Mouse (Mus musculus) layer of hippocampus, postnatal 36 days (tissue): ENCODE results near the gene Olfr987. TPM values are rescaled to one million over a fixed set of nuclear protein-coding genes. Genes with fewer than 3 reads are reported as not detected.
A peak's percentile ranks its signal among the peaks of the same experiment; 100 is the strongest.
"Not testable (repeated sequence)": the region's sequence is repeated elsewhere in the genome, so short reads cannot be mapped to it uniquely, and the experiment has no call there.

Source experiments
- DNase-seq, 2 experiments: peaks; one replicate each; pipeline ENCODE4 v3.0.0; 2022
- total RNA-seq, 2 experiments: library from RNA; stranded (reverse); gene quantifications; 2 replicates each; pipeline ENCODE4 v1.2.3; 2021

The Olfr987 gene
- total RNA-seq: not detected

GRCm38 (mm10) chr2:85339215-85339614 lies at the start of gene Olfr987:
Olfr987 (minus strand) TSS chr2:85339315.
- DNase-seq: not testable (repeated sequence)

- DNase-seq: not testable (repeated sequence)
Measured at GRCm38 (mm10) chr2:85363127-85363526, 24.0 kb upstream of the Olfr987 start, which contains the start of gene Olfr988. Olfr988 (minus strand) TSS chr2:85363227.

DNA sequence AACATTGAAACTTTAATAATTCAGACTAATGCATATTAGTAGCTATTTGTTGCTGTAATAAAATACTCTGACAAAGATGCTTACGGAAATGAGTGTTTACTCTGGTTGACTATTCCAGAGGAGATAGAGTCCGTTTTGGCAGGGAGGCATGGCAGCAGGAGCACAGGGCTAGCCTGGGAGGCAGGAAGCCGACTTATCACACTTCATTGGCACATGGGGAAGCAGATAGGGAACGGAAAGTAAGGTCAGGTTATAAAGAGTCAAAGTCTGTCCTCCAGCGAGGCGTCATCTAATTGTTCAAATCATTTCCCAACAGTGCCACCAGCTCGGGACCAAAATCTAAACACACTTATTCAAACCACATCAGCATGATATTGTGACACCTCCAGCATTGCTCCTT lies 857 bp upstream of the Olfr987 start:
- DNase-seq: no peak

- DNase-seq: no peak
Measured at GRCm38 (mm10) chr2:85319106-85319505, 20.0 kb downstream of the Olfr987 start.

DNA sequence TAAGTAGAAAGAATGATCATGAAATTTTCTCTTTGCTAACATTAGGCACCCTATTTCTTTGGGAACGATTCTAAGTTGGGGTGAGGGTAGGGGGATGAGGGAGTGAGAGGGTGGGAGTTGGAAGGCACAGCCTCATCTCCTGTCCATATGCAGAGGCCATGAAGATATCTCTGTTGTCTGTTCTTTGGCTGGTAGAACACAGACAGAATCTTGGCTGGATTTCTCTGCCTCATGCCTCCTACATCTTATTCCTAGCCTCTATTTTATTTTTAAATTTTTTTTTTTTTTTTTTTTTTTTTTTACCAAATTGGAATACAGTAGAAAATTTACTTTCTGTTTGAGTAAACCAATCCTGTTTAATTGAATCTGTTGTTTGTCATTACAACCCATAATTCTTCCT lies 53.7 kb downstream of the Olfr987 start:
- no peak for DNase-seq

DNA sequence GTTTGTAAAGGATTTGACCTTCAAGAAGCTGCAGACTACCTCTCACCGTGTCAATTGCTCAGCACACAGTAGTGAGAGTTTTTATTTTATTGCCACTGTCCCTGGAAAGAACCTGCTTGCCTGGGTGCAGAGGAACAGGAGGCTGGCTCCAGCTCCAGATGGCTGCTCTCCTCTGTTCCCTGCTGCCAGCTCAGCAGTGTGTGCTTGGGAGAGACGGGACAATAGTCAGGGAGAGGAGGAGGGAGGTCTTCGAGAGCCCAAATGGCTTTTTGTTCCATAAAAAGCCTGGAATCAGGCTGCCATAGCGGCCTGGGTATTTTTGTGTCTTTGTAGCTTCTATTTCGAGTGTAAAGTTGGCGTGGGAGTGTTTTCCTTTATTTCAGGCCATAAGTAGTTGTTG lies 54.5 kb downstream of the Olfr987 start:
- DNase-seq: peak; percentile 76 to 82

DNA sequence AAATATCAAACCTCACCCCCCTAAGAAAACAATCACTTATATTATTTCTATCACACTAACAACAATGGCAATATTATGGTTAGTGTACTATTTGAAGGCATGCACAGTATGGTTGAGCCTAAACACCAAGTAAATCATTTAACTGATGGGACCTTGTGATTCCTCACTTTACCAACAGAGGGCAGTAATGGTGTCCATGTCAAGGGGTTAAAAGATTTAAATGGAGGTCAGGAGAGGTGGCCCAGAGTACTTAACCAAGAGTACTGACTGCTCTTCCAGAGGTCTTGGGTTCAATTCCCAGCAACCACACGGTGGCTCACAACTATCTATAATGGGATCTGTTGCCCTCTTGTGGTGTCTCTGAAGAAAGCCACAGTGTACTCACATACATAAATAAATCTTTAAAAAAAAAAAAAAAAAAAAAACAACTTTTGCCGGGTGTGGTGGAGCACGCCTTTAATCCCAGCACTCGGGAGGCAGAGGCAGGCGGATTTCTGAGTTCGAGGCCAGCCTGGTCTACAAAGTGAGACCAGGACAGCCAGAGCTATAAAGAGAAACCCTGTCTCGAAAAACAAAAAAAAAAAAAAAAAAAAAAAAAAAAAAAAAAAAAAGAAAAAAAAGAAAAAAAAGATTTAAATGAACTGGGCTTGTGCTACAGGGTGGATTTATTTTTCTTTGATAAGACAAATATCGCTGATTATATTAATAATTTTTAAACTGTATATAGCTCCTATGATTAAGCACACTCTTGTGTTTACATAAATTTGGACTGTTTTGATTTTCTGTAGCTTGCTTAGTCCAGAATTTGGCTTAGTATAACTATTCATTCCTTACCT lies 55.3 kb downstream of the Olfr987 start:
- DNase-seq: no peak

GRCm38 (mm10) chr2:85281023-85281422 lies 58.1 kb downstream of the Olfr987 start:
- DNase-seq: no peak

Other genes with a start within 250 kb of the Olfr987 start
- gene Aplnr, start 203.1 kb downstream of the Olfr987 start, total RNA-seq: 1 to 10 TPM in 1 of 2 experiments, under 1 TPM in 1; 0.91 to 1.0 TPM
- gene Lrrc55, start 142.1 kb downstream of the Olfr987 start, total RNA-seq: 10 to 100 TPM; 12.5 to 14.7 TPM
- not detected for gene Olfr988, start 23.9 kb upstream of the Olfr987 start, total RNA-seq
- not detected for gene Olfr992, start 70.2 kb upstream of the Olfr987 start, total RNA-seq
- not detected for gene Olfr993, start 75.6 kb upstream of the Olfr987 start, total RNA-seq
- gene Olfr994, start 97.1 kb upstream of the Olfr987 start, total RNA-seq: not detected
- gene Olfr995, start 104.3 kb upstream of the Olfr987 start, total RNA-seq: not detected
- under 1 TPM in 1 of 2 experiments, not detected in 1; 0.25 TPM for gene 4833423E24Rik, start 179.7 kb upstream of the Olfr987 start, total RNA-seq
- gene Olfr996, start 239.9 kb upstream of the Olfr987 start, total RNA-seq: not detected
- not detected for gene Olfr998, start 249.6 kb upstream of the Olfr987 start, total RNA-seq